Mouse (Mus musculus) cerebellum, adult 2 months (tissue): ENCODE data around the gene Tcte1.

Experiments used
- CTCF ChIP-seq: fragments of 200-500 bp; IDR thresholded peaks from 2 replicates; pipeline ENCODE4 v1.5.1; 2011; ENCODE audit warnings: low read depth, mild to moderate bottlenecking, control low read depth, low read length, moderate library complexity, borderline replicate concordance; ENCODE audit not compliant: insufficient read depth
- POLR2A ChIP-seq: fragments of 200-500 bp; IDR thresholded peaks from 2 replicates; pipeline ENCODE4 v1.6.1; 2011; ENCODE audit warnings: low read length, control low read depth, borderline replicate concordance; ENCODE audit not compliant: insufficient read depth

GRCm38 (mm10) chr17:45515806-45516205 is 7.4 kb upstream of the Tcte1 start:
- TF ChIP-seq CTCF (no peak), POLR2A (no peak)
